ENCODE assay signal across 19 mouse cellular contexts in genomic region chr8:42210943-42211342, GRCm38 (mm10).
DNase-seq lines count a peak whose midpoint lies in the region; ATAC-seq and TF ChIP-seq lines count a peak whose summit lies in the region.
"Had no signal": no experiment of that assay in that cellular context is flagged by ENCODE, and none has a peak within 500 bp of the region (broad histone marks: within the 10 kb centered on the region; RNA-seq: fewer than 3 reads in every experiment).

No protein-coding gene starts in this region.

- peak; percentile 34 for DNase-seq in forebrain, embryonic 14.5 days (ENCODE audit: low spot score)
- DNase-seq in kidney, postnatal 0 days (ENCODE audit: low spot score): no peak
- DNase-seq in kidney, adult 2 months: no peak
- DNase-seq in midbrain, postnatal 0 days (ENCODE audit: low spot score): peak; percentile 52
- DNase-seq in cerebellum, postnatal 14 days: no peak
- no peak for DNase-seq in frontal cortex, postnatal 25 days (ENCODE audit: low spot score in 2 of 2)
- DNase-seq: adrenal gland, postnatal 14 days; cerebellum, adult 9-10 months; kidney, adult 8-10 months; kidney, postnatal 36 days; left cerebral cortex, postnatal 4 days; lung, postnatal 10 days; right cerebral cortex, postnatal 25 days; thymus, postnatal 36 days had no signal

- TF ChIP-seq CTCF in kidney, postnatal 0 days (IDR thresholded peaks at IDR 0.05; ENCODE audit: low read depth): peak; percentile 47
- TF ChIP-seq CTCF in kidney, adult 2 months (conservative IDR thresholded peaks at IDR 0.05; ENCODE audit: insufficient read depth, insufficient read length, low read depth, low read length): no peak
- peak; percentile 76 for TF ChIP-seq CTCF in midbrain, postnatal 0 days (IDR thresholded peaks at IDR 0.05)

- no peaks in the 10 kb centered on the region for H3K27me3 ChIP-seq in forebrain, embryonic 14.5 days (replicated peaks; ENCODE audit: control insufficient read depth, insufficient read depth, low read length)
- no peaks in the 10 kb centered on the region for H3K27me3 ChIP-seq in forebrain, embryonic 12.5 days
- H3K27me3 ChIP-seq in kidney, postnatal 0 days (ENCODE audit: insufficient read depth, low read length): no peaks in the 10 kb centered on the region
- no peaks in the 10 kb centered on the region for H3K27me3 ChIP-seq in kidney, adult 2 months (replicated peaks; ENCODE audit: control insufficient read depth, insufficient read depth, low read length)
- H3K27me3 ChIP-seq in midbrain, postnatal 0 days (ENCODE audit: insufficient read depth, low read length): no peaks in the 10 kb centered on the region
- no peaks in the 10 kb centered on the region for H3K27me3 ChIP-seq in midbrain, embryonic 13.5 days

- H3K27ac ChIP-seq in forebrain, embryonic 14.5 days (ENCODE audit: low read depth, low read length): no peak overlapping the region
- no peak overlapping the region for H3K27ac ChIP-seq in forebrain, embryonic 12.5 days
- H3K27ac ChIP-seq in kidney, postnatal 0 days: no peak overlapping the region
- H3K27ac ChIP-seq in kidney, adult 2 months (ENCODE audit: insufficient read depth, low read depth, low read length): no peak overlapping the region
- no peak overlapping the region for H3K27ac ChIP-seq in midbrain, postnatal 0 days (ENCODE audit: low read depth, low read length)
- no peak overlapping the region for H3K27ac ChIP-seq in midbrain, embryonic 13.5 days

- no peaks in the 10 kb centered on the region for H3K9me3 ChIP-seq in forebrain, embryonic 14.5 days (replicated peaks; ENCODE audit: control insufficient read depth, low read length)
- H3K9me3 ChIP-seq in forebrain, embryonic 12.5 days: no peaks in the 10 kb centered on the region
- H3K9me3 ChIP-seq in kidney, postnatal 0 days (replicated peaks; ENCODE audit: low read length): no peaks in the 10 kb centered on the region
- no peaks in the 10 kb centered on the region for H3K9me3 ChIP-seq in midbrain, postnatal 0 days (ENCODE audit: low read length)
- no peaks in the 10 kb centered on the region for H3K9me3 ChIP-seq in midbrain, embryonic 13.5 days

- no peak overlapping the region for H3K4me3 ChIP-seq in forebrain, embryonic 14.5 days (ENCODE audit: low read depth, low read length)
- no peak overlapping the region for H3K4me3 ChIP-seq in forebrain, embryonic 12.5 days (replicated peaks)
- no peak overlapping the region for H3K4me3 ChIP-seq in kidney, postnatal 0 days (replicated peaks; ENCODE audit: low read depth, low read length)
- no peak overlapping the region for H3K4me3 ChIP-seq in kidney, adult 2 months (ENCODE audit: insufficient read depth, low read depth, low read length)
- H3K4me3 ChIP-seq in midbrain, postnatal 0 days (ENCODE audit: low read depth, low read length): no peak overlapping the region
- no peak overlapping the region for H3K4me3 ChIP-seq in midbrain, embryonic 13.5 days (replicated peaks)

- TF ChIP-seq POLR2A in kidney, adult 2 months (IDR thresholded peaks at IDR 0.05; ENCODE audit: low read depth, low read length): no peak

- no peaks in the 10 kb centered on the region for H3K4me1 ChIP-seq in forebrain, embryonic 14.5 days (ENCODE audit: control insufficient read depth, insufficient read depth, low read length)
- H3K4me1 ChIP-seq in forebrain, embryonic 12.5 days: no peaks in the 10 kb centered on the region
- H3K4me1 ChIP-seq in kidney, postnatal 0 days (replicated peaks; ENCODE audit: insufficient read depth, low read length): no peaks in the 10 kb centered on the region
- no peaks in the 10 kb centered on the region for H3K4me1 ChIP-seq in kidney, adult 2 months (ENCODE audit: control insufficient read depth, insufficient read depth, low read length)
- H3K4me1 ChIP-seq in midbrain, postnatal 0 days (ENCODE audit: insufficient read depth, low read length): no peaks in the 10 kb centered on the region
- H3K4me1 ChIP-seq in midbrain, embryonic 13.5 days (replicated peaks): no peaks in the 10 kb centered on the region

- no peak for ATAC-seq in forebrain, embryonic 14.5 days
- ATAC-seq in forebrain, embryonic 12.5 days (ENCODE audit: low FRiP score): no peak
- no peak for ATAC-seq in kidney, postnatal 0 days (replicated peaks; ENCODE audit: low FRiP score, low read depth)
- no peak for ATAC-seq in midbrain, postnatal 0 days (ENCODE audit: low FRiP score)
- no peak for ATAC-seq in midbrain, embryonic 13.5 days
- ATAC-seq: CD4-positive, CD25-positive, alpha-beta regulatory T cell, adult 4 months had no signal

- H3K36me3 ChIP-seq in forebrain, embryonic 14.5 days (ENCODE audit: control insufficient read depth, insufficient read depth, low read length): no peaks in the 10 kb centered on the region
- no peaks in the 10 kb centered on the region for H3K36me3 ChIP-seq in forebrain, embryonic 12.5 days (replicated peaks)
- H3K36me3 ChIP-seq in kidney, postnatal 0 days (ENCODE audit: insufficient read depth, low read length): no peaks in the 10 kb centered on the region
- no peaks in the 10 kb centered on the region for H3K36me3 ChIP-seq in kidney, adult 2 months (ENCODE audit: control insufficient read depth, insufficient read depth, low read length)
- no peaks in the 10 kb centered on the region for H3K36me3 ChIP-seq in midbrain, postnatal 0 days (ENCODE audit: insufficient read depth, low read length)
- no peaks in the 10 kb centered on the region for H3K36me3 ChIP-seq in midbrain, embryonic 13.5 days

- no peak overlapping the region for H3K9ac ChIP-seq in forebrain, embryonic 14.5 days (ENCODE audit: low read length)
- H3K9ac ChIP-seq in forebrain, embryonic 12.5 days: no peak overlapping the region
- H3K9ac ChIP-seq in kidney, postnatal 0 days (ENCODE audit: low read depth, low read length): no peak overlapping the region
- H3K9ac ChIP-seq in midbrain, postnatal 0 days (replicated peaks; ENCODE audit: low read length, poor library complexity, severe bottlenecking): no peak overlapping the region
- H3K9ac ChIP-seq in midbrain, embryonic 13.5 days (replicated peaks): no peak overlapping the region

- WGBS in forebrain, embryonic 14.5 days: 52% methylated on average over 2 of the region's 2 CpGs
- WGBS in forebrain, embryonic 12.5 days: 48% methylated on average over 2 of the region's 2 CpGs
- 49% methylated on average over 2 of the region's 2 CpGs for WGBS in kidney, postnatal 0 days
- WGBS in kidney, adult 2 months: 41% methylated on average over 2 of the region's 2 CpGs
- WGBS in midbrain, postnatal 0 days: 50% methylated on average over 2 of the region's 2 CpGs
- 55% methylated on average over 2 of the region's 2 CpGs for WGBS in midbrain, embryonic 13.5 days

- H3K4me2 ChIP-seq in forebrain, embryonic 14.5 days (ENCODE audit: low read length): no peak overlapping the region
- H3K4me2 ChIP-seq in forebrain, embryonic 12.5 days: no peak overlapping the region
- H3K4me2 ChIP-seq in kidney, postnatal 0 days (ENCODE audit: low read length): no peak overlapping the region
- H3K4me2 ChIP-seq in midbrain, postnatal 0 days (ENCODE audit: low read depth, low read length, poor library complexity, severe bottlenecking): no peak overlapping the region
- no peak overlapping the region for H3K4me2 ChIP-seq in midbrain, embryonic 13.5 days (replicated peaks)
- H3K4me2 ChIP-seq: heart, embryonic 11.5 days; midbrain, embryonic 11.5 days had no signal

Comparison
In these comparisons a context has a peak if more than half of its experiments do, and no peak if none do; other contexts are left out.
1. DNase-seq: peak in forebrain, embryonic 14.5 days (single experiment) and midbrain, postnatal 0 days (single experiment); none in kidney, postnatal 0 days (single experiment), kidney, adult 2 months (single experiment), cerebellum, postnatal 14 days (0 of 2) and frontal cortex, postnatal 25 days (0 of 2).